Mouse (Mus musculus) embryonic facial prominence, embryonic 14.5 days (tissue): ENCODE measurements around the gene Esrrg. TPM values are rescaled to one million over a fixed set of nuclear protein-coding genes. Genes with fewer than 3 reads are reported as not detected.

Source experiments
- ATAC-seq: fragments of 200-750 bp; cut with Nextera tagmentation; 2 replicates; pipeline ENCODE4 v1.8.0; 2017; ENCODE audit warnings: low read depth, moderate number of reproducible peaks, moderate TSS enrichment
- DNase-seq: peaks from one replicate; pipeline ENCODE4 v3.0.0-alpha.2; 2015; ENCODE audit warnings: low spot score
- H3K27ac ChIP-seq: fragments of 300-500 bp; sonication (generic); replicated peaks from 2 replicates; pipeline ENCODE4 v1.5.1; 2014; ENCODE audit warnings: low read depth, mild to moderate bottlenecking, low read length, moderate library complexity
- H3K27me3 ChIP-seq: fragments of 300-500 bp; sonication (generic); replicated peaks from 2 replicates; pipeline ENCODE4 v1.6.1; 2014; ENCODE audit warnings: low read length; ENCODE audit not compliant: control insufficient read depth, insufficient read depth
- H3K36me3 ChIP-seq: fragments of 300-500 bp; sonication (generic); 2 replicates; pipeline ENCODE4 v1.6.1; 2014; ENCODE audit warnings: low read length, mixed read lengths; ENCODE audit not compliant: control insufficient read depth, insufficient read depth
- H3K4me1 ChIP-seq: fragments of 300-500 bp; sonication (generic); 2 replicates; pipeline ENCODE4 v1.6.1; 2014; ENCODE audit warnings: antibody characterized with exemption, low read length; ENCODE audit not compliant: control insufficient read depth, insufficient read depth
- H3K4me2 ChIP-seq: fragments of 300-500 bp; sonication (generic); 2 replicates; pipeline ENCODE4 v1.6.1; 2014; ENCODE audit warnings: low read depth, mild to moderate bottlenecking, low read length, moderate library complexity, mixed read lengths
- H3K4me3 ChIP-seq: fragments of 300-500 bp; sonication (generic); 2 replicates; pipeline ENCODE4 v1.5.1; 2014; ENCODE audit warnings: low read depth, mild to moderate bottlenecking, low read length
- H3K9ac ChIP-seq: fragments of 300-500 bp; sonication (generic); 2 replicates; pipeline ENCODE4 v1.6.1; 2014; ENCODE audit warnings: low read depth, mild to moderate bottlenecking, low read length, moderate library complexity, mixed read lengths
- H3K9me3 ChIP-seq: fragments of 300-500 bp; sonication (generic); 2 replicates; pipeline ENCODE4 v1.6.1; 2016; ENCODE audit warnings: low read length; ENCODE audit not compliant: control insufficient read depth
- WGBS: fragments of 180-500 bp; shearing (Covaris S2); extraction: QIAGEN DNeasy Blood & Tissue Kit; methylation state at CpG from one replicate; pipeline ENCODE4 v1.1.7; 2014; 5-methylcytosine and 5-hydroxymethylcytosine counted together
- polyA plus RNA-seq: library from polyadenylated mRNA; unstranded; fragments of >200 nt; fragmentation: Nextera tagmentation; extraction: Ambion mirVana; gene quantifications from 2 replicates; pipeline ENCODE4 v1.2.1, GENCODE M21; 2014

Esrrg gene
- polyA plus RNA-seq, 1 experiment from 2014 or later = 3.1 TPM

DNA sequence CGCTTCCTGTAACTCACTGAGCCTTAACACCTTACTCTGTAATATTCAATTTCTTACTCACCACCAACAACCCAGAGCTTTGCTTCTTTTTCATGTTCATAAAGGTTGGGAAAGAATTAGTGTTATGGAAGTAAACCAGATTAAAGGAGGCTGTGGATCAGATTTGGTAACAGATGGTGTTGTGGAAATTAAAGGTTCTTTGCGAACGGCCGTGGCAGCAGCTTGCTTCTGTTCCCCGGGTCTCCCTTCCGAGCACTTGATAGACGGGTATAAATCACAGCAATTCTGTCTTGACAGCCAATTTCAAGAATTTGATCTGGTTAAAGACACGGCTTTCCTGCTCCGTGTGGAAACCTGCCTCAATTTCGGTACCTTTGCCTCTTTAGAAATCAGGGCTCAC is 421.5 kb downstream of the Esrrg start:
- Histone ChIP-seq H3K27me3 (no peaks in the 10 kb centered on the region), H3K4me2 (no peak overlapping the region), H3K4me1 (no peaks in the 10 kb centered on the region), H3K27ac (no peak overlapping the region), H3K36me3 (no peaks in the 10 kb centered on the region), H3K9me3 (no peaks in the 10 kb centered on the region), H3K9ac (no peak overlapping the region), H3K4me3 (no peak overlapping the region)
- WGBS = 41% methylated on average over 10 of the region's 10 CpGs
- DNase-seq = no peak
- no peak for ATAC-seq

GRCm38 (mm10) chr1:188031276-188031675 is 422.7 kb downstream of the Esrrg start:
- Histone ChIP-seq H3K36me3 (no peaks in the 10 kb centered on the region), H3K4me2 (no peak overlapping the region), H3K27me3 (no peaks in the 10 kb centered on the region), H3K27ac (no peak overlapping the region), H3K4me1 (no peaks in the 10 kb centered on the region), H3K9ac (no peak overlapping the region), H3K4me3 (no peak overlapping the region), H3K9me3 (no peaks in the 10 kb centered on the region)
- ATAC-seq = no peak
- WGBS = 34% methylated on average over 4 of the region's 4 CpGs
- no peak for DNase-seq

DNA sequence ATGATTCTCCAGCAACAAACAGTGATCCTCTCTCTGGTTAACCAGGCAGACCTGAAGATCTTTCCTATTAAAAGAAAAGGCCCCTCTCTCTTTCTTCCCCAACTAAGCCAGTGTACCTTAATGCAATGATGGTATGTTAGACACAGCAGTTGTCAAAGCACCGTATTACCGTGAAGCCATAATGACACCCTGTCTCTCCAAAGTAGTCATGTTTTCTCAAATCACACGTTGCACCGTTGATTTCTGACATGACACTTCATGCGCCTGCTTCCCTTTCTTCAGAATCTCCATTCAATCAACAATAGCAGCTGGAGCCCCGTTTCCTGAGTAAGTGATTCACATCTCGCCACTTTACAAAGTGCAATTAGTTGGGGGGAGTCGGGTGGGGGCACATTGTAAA is 427.4 kb downstream of the Esrrg start:
- Histone ChIP-seq H3K4me2 (no peak overlapping the region), H3K27ac (no peak overlapping the region), H3K36me3 (no peaks in the 10 kb centered on the region), H3K9me3 (no peaks in the 10 kb centered on the region), H3K27me3 (no peaks in the 10 kb centered on the region), H3K4me1 (no peaks in the 10 kb centered on the region), H3K9ac (no peak overlapping the region), H3K4me3 (no peak overlapping the region)
- no peak for DNase-seq
- no peak for ATAC-seq
- 64% methylated on average over 8 of the region's 8 CpGs for WGBS

GRCm38 (mm10) chr1:188046691-188047121 is 438.1 kb downstream of the Esrrg start:
- no peak overlapping the region for H3K4me3 ChIP-seq
- H3K9me3 ChIP-seq = no peaks in the 10 kb centered on the region
- H3K4me1 ChIP-seq = no peaks in the 10 kb centered on the region
- H3K27me3 ChIP-seq = no peaks in the 10 kb centered on the region
- no peaks in the 10 kb centered on the region for H3K36me3 ChIP-seq
- no peak overlapping the region for H3K4me2 ChIP-seq
- DNase-seq = no peak
- no peak overlapping the region for H3K9ac ChIP-seq
- WGBS = 81% methylated on average over 6 of the region's 6 CpGs
- no peak for ATAC-seq
- H3K27ac ChIP-seq = no peak overlapping the region

DNA sequence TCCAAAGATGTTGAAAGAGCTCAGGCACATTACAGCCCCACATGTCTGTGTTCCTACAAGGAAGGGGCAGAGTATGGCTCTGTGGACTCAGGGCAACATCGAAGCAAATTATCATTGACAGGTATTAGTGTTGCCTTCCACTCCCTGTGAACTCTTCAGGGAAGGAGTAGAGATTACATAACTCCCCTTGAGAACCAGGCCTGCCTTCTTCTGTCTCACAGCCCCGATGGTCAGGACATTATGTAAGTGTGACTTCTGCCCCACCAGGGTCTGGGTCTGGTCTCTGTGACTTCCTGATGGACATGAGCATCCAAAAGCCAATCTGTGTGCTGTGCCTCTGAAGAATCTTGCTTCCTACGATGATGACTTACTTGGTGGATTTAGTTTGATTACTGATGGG is 438.6 kb downstream of the Esrrg start:
- no peaks in the 10 kb centered on the region for H3K27me3 ChIP-seq
- H3K9me3 ChIP-seq = no peaks in the 10 kb centered on the region
- H3K27ac ChIP-seq = no peak overlapping the region
- H3K9ac ChIP-seq = no peak overlapping the region
- no peak overlapping the region for H3K4me3 ChIP-seq
- WGBS = 76% methylated on average over 3 of the region's 3 CpGs
- no peaks in the 10 kb centered on the region for H3K36me3 ChIP-seq
- no peaks in the 10 kb centered on the region for H3K4me1 ChIP-seq
- H3K4me2 ChIP-seq = no peak overlapping the region
- no peak for DNase-seq
- no peak for ATAC-seq

GRCm38 (mm10) chr1:188055888-188056287 is 447.3 kb downstream of the Esrrg start:
- Histone ChIP-seq H3K4me1 (no peaks in the 10 kb centered on the region), H3K27ac (no peak overlapping the region), H3K4me2 (no peak overlapping the region), H3K9ac (no peak overlapping the region), H3K9me3 (no peaks in the 10 kb centered on the region), H3K4me3 (no peak overlapping the region), H3K36me3 (no peaks in the 10 kb centered on the region), H3K27me3 (no peaks in the 10 kb centered on the region)
- ATAC-seq (peak; percentile 50; the same call in 1 of the 2 replicates), DNase-seq (peak; percentile 53)
- 50% methylated on average over 3 of the region's 3 CpGs for WGBS

- 54% methylated on average over 4 of the region's 4 CpGs for WGBS
- no peak overlapping the region for H3K4me3 ChIP-seq
- DNase-seq (peak; percentile 45), ATAC-seq (no peak)
- H3K36me3 ChIP-seq = no peaks in the 10 kb centered on the region
- no peaks in the 10 kb centered on the region for H3K9me3 ChIP-seq
- H3K27ac ChIP-seq = no peak overlapping the region
- no peak overlapping the region for H3K9ac ChIP-seq
- H3K4me1 ChIP-seq = no peaks in the 10 kb centered on the region
- no peak overlapping the region for H3K4me2 ChIP-seq
- no peaks in the 10 kb centered on the region for H3K27me3 ChIP-seq
These were observed 449.3 kb downstream of the Esrrg start for GRCm38 (mm10) chr1:188057892-188058291.

DNA sequence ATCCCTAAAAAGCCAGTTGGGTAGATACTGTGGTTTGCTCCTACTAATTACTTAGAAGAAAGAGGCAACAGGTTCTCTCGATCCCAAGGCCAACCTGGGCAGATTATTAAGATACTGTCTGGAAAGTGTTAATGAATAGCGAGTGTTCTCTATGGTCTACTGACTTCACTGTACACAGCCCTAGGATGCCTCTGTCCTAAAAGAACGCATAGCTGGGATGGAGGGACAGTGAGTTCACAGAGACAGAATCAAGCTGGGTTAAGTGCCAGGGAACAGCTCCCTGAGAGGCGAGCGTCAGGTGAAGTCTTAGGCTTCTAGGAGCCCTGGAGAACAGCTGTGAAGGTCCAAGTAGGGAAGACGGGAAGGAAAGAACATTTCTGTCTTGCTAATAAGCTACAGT is 450.4 kb downstream of the Esrrg start:
- Histone ChIP-seq H3K4me3 (no peak overlapping the region), H3K4me1 (no peaks in the 10 kb centered on the region), H3K27me3 (no peaks in the 10 kb centered on the region), H3K27ac (no peak overlapping the region), H3K9ac (no peak overlapping the region), H3K4me2 (no peak overlapping the region), H3K36me3 (no peaks in the 10 kb centered on the region), H3K9me3 (no peaks in the 10 kb centered on the region)
- ATAC-seq (no peak), DNase-seq (no peak)
- WGBS = 84% methylated on average over 6 of the region's 6 CpGs

DNA sequence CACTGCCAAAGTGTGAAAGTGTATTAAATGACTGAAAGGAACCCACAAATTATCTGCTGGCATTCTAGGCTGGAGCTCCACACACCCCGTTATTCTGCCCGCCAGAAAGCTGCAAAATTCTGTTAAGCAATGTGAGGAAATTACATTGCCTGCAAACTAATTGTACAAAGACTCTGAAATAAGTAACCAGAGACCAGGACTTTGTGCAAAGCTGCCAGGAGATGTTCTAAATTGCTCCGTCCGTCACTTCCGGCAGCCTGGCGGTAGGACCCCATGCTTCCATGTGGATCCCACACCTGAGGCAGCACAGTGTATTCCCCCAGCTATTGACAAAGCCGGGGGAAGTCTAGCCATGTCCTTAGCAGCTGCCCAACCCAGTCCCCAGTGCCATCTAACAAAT is 451.9 kb downstream of the Esrrg start:
- WGBS = 71% methylated on average over 7 of the region's 7 CpGs
- H3K4me2 ChIP-seq = no peak overlapping the region
- DNase-seq (no peak), ATAC-seq (no peak)
- no peaks in the 10 kb centered on the region for H3K4me1 ChIP-seq
- no peak overlapping the region for H3K9ac ChIP-seq
- H3K36me3 ChIP-seq = no peaks in the 10 kb centered on the region
- no peak overlapping the region for H3K27ac ChIP-seq
- H3K27me3 ChIP-seq = no peaks in the 10 kb centered on the region
- H3K9me3 ChIP-seq = no peaks in the 10 kb centered on the region
- no peak overlapping the region for H3K4me3 ChIP-seq
